Mouse (Mus musculus): ENCODE measurements around the gene Arpc5l. TPM values are rescaled to one million over a fixed set of nuclear protein-coding genes. Genes with fewer than 3 reads are reported as not detected.

Arpc5l gene
- 10 to 100 TPM; 85.7 to 95.2 TPM for total RNA-seq (2021)
- long read RNA-seq, experiment 1, transcript Arpc5l-201 (4 exons, 752 nt), result major isoform, 6 of 13 reads
- long read RNA-seq, experiment 1, partial matches to known transcripts, result 4 of 13 reads
- long read RNA-seq, experiment 1, other reads (novel, unspliced or antisense), result 2 of 13 reads
- long read RNA-seq, experiment 2, full-length matches to known transcripts, result 5 of 23 reads
- long read RNA-seq, experiment 2, partial matches to known transcripts, result 0 of 23 reads
- long read RNA-seq, experiment 2, other reads (novel, unspliced or antisense), result 18 of 23 reads

- peak; percentile 87 to 93 for DNase-seq (ENCODE audit: low spot score in 2 of 2)
Observed at GRCm38 (mm10) chr2:39004880-39005435, at the start of gene Arpc5l. Gene Arpc5l (plus strand): TSS chr2:39005348.

GRCm38 (mm10) chr2:38956062-38956461 is 49.1 kb upstream of the Arpc5l start:
- DNase-seq (ENCODE audit: low spot score in 2 of 2), result no peak

GRCm38 (mm10) chr2:38957671-38958223 is 47.4 kb upstream of the Arpc5l start:
- no peak for DNase-seq (ENCODE audit: low spot score in 2 of 2)

- DNase-seq (ENCODE audit: low spot score in 2 of 2), result no peak
Observed at GRCm38 (mm10) chr2:38964198-38964597, 41.0 kb upstream of the Arpc5l start.

GRCm38 (mm10) chr2:38969650-38970049 is 35.5 kb upstream of the Arpc5l start:
- DNase-seq (ENCODE audit: low spot score in 2 of 2), result no peak

- no peak for DNase-seq (ENCODE audit: low spot score in 2 of 2)
Observed at GRCm38 (mm10) chr2:38970057-38970456, 35.1 kb upstream of the Arpc5l start.

GRCm38 (mm10) chr2:38973223-38973622 is 31.9 kb upstream of the Arpc5l start:
- DNase-seq (ENCODE audit: low spot score in 2 of 2), result no peak

- no peak for DNase-seq (ENCODE audit: low spot score in 2 of 2)
Observed at GRCm38 (mm10) chr2:38973701-38974100, 31.4 kb upstream of the Arpc5l start.

- no peak for DNase-seq (ENCODE audit: low spot score in 2 of 2)
Observed at GRCm38 (mm10) chr2:38974171-38974570, 31.0 kb upstream of the Arpc5l start.

- DNase-seq (ENCODE audit: low spot score in 2 of 2), result no peak
Observed at GRCm38 (mm10) chr2:38975181-38975580, 30.0 kb upstream of the Arpc5l start.

GRCm38 (mm10) chr2:38975941-38976805 is 29.0 kb upstream of the Arpc5l start:
- no peak for DNase-seq (ENCODE audit: low spot score in 2 of 2)

- no peak for DNase-seq (ENCODE audit: low spot score in 2 of 2)
Observed at GRCm38 (mm10) chr2:38977837-38978236, 27.3 kb upstream of the Arpc5l start.

GRCm38 (mm10) chr2:38983456-38983855 is 21.7 kb upstream of the Arpc5l start:
- DNase-seq (ENCODE audit: low spot score in 2 of 2), result no peak

- no peak for DNase-seq (ENCODE audit: low spot score in 2 of 2)
Observed at GRCm38 (mm10) chr2:38986580-38986979, 18.6 kb upstream of the Arpc5l start.

- DNase-seq (ENCODE audit: low spot score in 2 of 2), result no peak
Observed at GRCm38 (mm10) chr2:38987371-38987770, 17.8 kb upstream of the Arpc5l start.

- DNase-seq (ENCODE audit: low spot score in 2 of 2), result no peak
Observed at GRCm38 (mm10) chr2:38987803-38988510, 17.2 kb upstream of the Arpc5l start.

GRCm38 (mm10) chr2:38988929-38989328 is 16.2 kb upstream of the Arpc5l start:
- DNase-seq (ENCODE audit: low spot score in 2 of 2), result no peak

- no peak for DNase-seq (ENCODE audit: low spot score in 2 of 2)
Observed at GRCm38 (mm10) chr2:38992004-38992403, 13.1 kb upstream of the Arpc5l start.

GRCm38 (mm10) chr2:38992452-38992851 is 12.7 kb upstream of the Arpc5l start:
- DNase-seq (ENCODE audit: low spot score in 2 of 2), result no peak

- DNase-seq (ENCODE audit: low spot score in 2 of 2), result peak; percentile 91 to 92
Observed at GRCm38 (mm10) chr2:38997386-38998374, 7.5 kb upstream of the Arpc5l start, which contains the start of gene Wdr38. Gene Wdr38 (plus strand): TSS chr2:38997476.
